8 mouse cellular contexts compared by ENCODE assay signal in genomic region chr13:36789360-36789759, GRCm38 (mm10). TPM values are rescaled to one million over a fixed set of nuclear protein-coding genes. Genes with fewer than 3 reads are reported as not detected.
DNase-seq lines count a peak whose midpoint lies in the region; TF ChIP-seq lines count a peak whose summit lies in the region.
"Had no signal": no experiment of that assay in that cellular context is flagged by ENCODE, and none has a peak within 500 bp of the region (broad histone marks: within the 10 kb centered on the region; RNA-seq: fewer than 3 reads in every experiment).

No protein-coding gene starts in this region.

- H3K79me2 ChIP-seq in MEL (ENCODE audit: control insufficient read depth, insufficient read depth, low read length, poor library complexity): no peaks in the 10 kb centered on the region

- peak; percentile 84 for TF ChIP-seq CTCF in layer of hippocampus, adult 2 months (conservative IDR thresholded peaks at IDR 0.05)
- peak in 1 of 3 experiments; percentile 34; a peak in 2 of 6 replicates for TF ChIP-seq CTCF in MEL (IDR thresholded peaks at IDR 0.05 in 2 of 3, conservative IDR thresholded peaks at IDR 0.05 in 1 of 3; ENCODE audit: control insufficient read depth in 1 of 3, insufficient read depth in 1 of 3, low read depth in 2 of 3, low read length in 3 of 3, poor library complexity in 1 of 3, severe bottlenecking in 1 of 3)

- H3K27me3 ChIP-seq in MEL (ENCODE audit: control insufficient read depth in 1 of 2, insufficient read depth in 2 of 2, low read length in 2 of 2): no peaks in the 10 kb centered on the region
- H3K27me3 ChIP-seq: embryonic facial prominence, embryonic 13.5 days had no signal

- TF ChIP-seq RAD21 in MEL (IDR thresholded peaks at IDR 0.05; ENCODE audit: low read depth, low read length): peak; percentile 42

- H3K9ac ChIP-seq in MEL (ENCODE audit: control insufficient read depth, low read depth, low read length, poor library complexity, severe bottlenecking): no peak overlapping the region
- H3K9ac ChIP-seq: embryonic facial prominence, embryonic 13.5 days had no signal

- no peaks in the 10 kb centered on the region for H3K4me1 ChIP-seq in MEL (ENCODE audit: control insufficient read depth in 1 of 2, insufficient read depth in 2 of 2, low read length in 2 of 2)
- H3K4me1 ChIP-seq: embryonic facial prominence, embryonic 13.5 days had no signal

- no peaks in the 10 kb centered on the region for H3K36me3 ChIP-seq in MEL (ENCODE audit: control insufficient read depth in 1 of 2, insufficient read depth in 2 of 2, low read length in 2 of 2)
- H3K36me3 ChIP-seq: embryonic facial prominence, embryonic 13.5 days had no signal

- no peak for TF ChIP-seq POLR2A in MEL (IDR thresholded peaks at IDR 0.05; ENCODE audit: control insufficient read depth in 1 of 2, insufficient read depth in 1 of 2, low read depth in 1 of 2, low read length in 2 of 2, poor library complexity in 1 of 2)

- DNase-seq in layer of hippocampus, adult 2 months (ENCODE audit: low spot score in 2 of 2): peak; percentile 20 to 33
- DNase-seq in layer of hippocampus, postnatal 25 days (ENCODE audit: extremely low spot score in 1 of 2, low spot score in 1 of 2): no peak
- DNase-seq in MEL (ENCODE audit: low read depth, low spot score): peak; percentile 17
- DNase-seq in brain, adult 2 months (ENCODE audit: low read depth, low spot score): peak; percentile 72
- DNase-seq in lung, postnatal 36 days: peak; percentile 59
- no peak for DNase-seq in ovary, postnatal 36 days (ENCODE audit: low spot score)
- DNase-seq in cerebellum, postnatal 4 days (ENCODE audit: low spot score in 2 of 2): no peak

- no peak overlapping the region for H3K4me3 ChIP-seq in layer of hippocampus, adult 2 months
- H3K4me3 ChIP-seq in MEL (ENCODE audit: control insufficient read depth in 1 of 2, insufficient read depth in 1 of 2, low read depth in 2 of 2, low read length in 2 of 2): no peak overlapping the region
- H3K4me3 ChIP-seq: embryonic facial prominence, embryonic 13.5 days had no signal

- H3K9me3 ChIP-seq in MEL (replicated peaks; ENCODE audit: insufficient read depth, low read length): no peaks in the 10 kb centered on the region
- H3K9me3 ChIP-seq: embryonic facial prominence, embryonic 13.5 days had no signal

- TF ChIP-seq EP300 in MEL (IDR thresholded peaks at IDR 0.05; ENCODE audit: low read depth in 1 of 2, low read length in 2 of 2): no peak

- no peak overlapping the region for H3K27ac ChIP-seq in layer of hippocampus, adult 2 months
- no peak overlapping the region for H3K27ac ChIP-seq in MEL (ENCODE audit: control insufficient read depth, low read depth, low read length)
- H3K27ac ChIP-seq: embryonic facial prominence, embryonic 13.5 days had no signal

TF ChIP-seq in MEL, 35 proteins besides CTCF, POLR2A, EP300 and RAD21:
- TF ChIP-seq KAT2A (conservative IDR thresholded peaks at IDR 0.05; ENCODE audit: low read depth, low read length): no peak
- TF ChIP-seq SMC3 (IDR thresholded peaks at IDR 0.05; ENCODE audit: low read depth, low read length): peak; percentile 29
- TF ChIP-seq ZC3H11A (IDR thresholded peaks at IDR 0.05; ENCODE audit: low read depth, low read length): 0 out of 2 replicates have a peak, but pooled peaks have one; percentile 7
TF ChIP-seq in MEL: peak in this region for 2.

RNA-seq across cellular contexts. Expression of gene Nrn1, which starts 54.4 kb away (rescaled TPM):
- total RNA-seq in layer of hippocampus, adult 2 months (2021): 100 to 1,000 TPM; 293 to 318 TPM
- total RNA-seq in layer of hippocampus, postnatal 25 days (2021): 100 to 1,000 TPM; 293 to 319 TPM
- not detected in 2 replicates for total RNA-seq in MEL (2012; rRNA removed)
- polyA plus RNA-seq in MEL (2012; ENCODE audit: insufficient read depth in 1 of 2, insufficient read length in 2 of 2, low read depth in 1 of 2, low replicate concordance in 2 of 2, missing spikeins in 1 of 2): not detected

Comparison
In these comparisons a context has a peak if more than half of its experiments do, and no peak if none do; other contexts are left out.
1. DNase-seq: peak in layer of hippocampus, adult 2 months (2 of 2), MEL (single experiment), brain, adult 2 months (single experiment) and lung, postnatal 36 days (single experiment); none in layer of hippocampus, postnatal 25 days (0 of 2), ovary, postnatal 36 days (single experiment) and cerebellum, postnatal 4 days (0 of 2).
2. RNA of gene Nrn1, which starts 54.4 kb away (total RNA-seq): 293 to 319 TPM in layer of hippocampus, postnatal 25 days and 293 to 318 TPM in layer of hippocampus, adult 2 months; not detected in MEL; every median in the first group is over 100 times any median in the second.